Mouse (Mus musculus) gastrocnemius, postnatal 4 days (tissue): ENCODE measurements around the gene Ermard. TPM values are rescaled to one million over a fixed set of nuclear protein-coding genes. Genes with fewer than 3 reads are reported as not detected.

Source experiments
- DNase-seq, 2 experiments: peaks; one replicate each; pipeline ENCODE4 v3.0.0; 2021 to 2022; ENCODE audit warnings: low spot score in 2 of 2, mixed read lengths in 2 of 2
- total RNA-seq, 2 experiments: library from RNA; stranded (reverse); gene quantifications; 2 replicates each; pipeline ENCODE4 v1.2.3; 2021

The Ermard gene
- total RNA-seq, 2 experiments from 2014 or later = 35.0 to 41.9 TPM

DNA sequence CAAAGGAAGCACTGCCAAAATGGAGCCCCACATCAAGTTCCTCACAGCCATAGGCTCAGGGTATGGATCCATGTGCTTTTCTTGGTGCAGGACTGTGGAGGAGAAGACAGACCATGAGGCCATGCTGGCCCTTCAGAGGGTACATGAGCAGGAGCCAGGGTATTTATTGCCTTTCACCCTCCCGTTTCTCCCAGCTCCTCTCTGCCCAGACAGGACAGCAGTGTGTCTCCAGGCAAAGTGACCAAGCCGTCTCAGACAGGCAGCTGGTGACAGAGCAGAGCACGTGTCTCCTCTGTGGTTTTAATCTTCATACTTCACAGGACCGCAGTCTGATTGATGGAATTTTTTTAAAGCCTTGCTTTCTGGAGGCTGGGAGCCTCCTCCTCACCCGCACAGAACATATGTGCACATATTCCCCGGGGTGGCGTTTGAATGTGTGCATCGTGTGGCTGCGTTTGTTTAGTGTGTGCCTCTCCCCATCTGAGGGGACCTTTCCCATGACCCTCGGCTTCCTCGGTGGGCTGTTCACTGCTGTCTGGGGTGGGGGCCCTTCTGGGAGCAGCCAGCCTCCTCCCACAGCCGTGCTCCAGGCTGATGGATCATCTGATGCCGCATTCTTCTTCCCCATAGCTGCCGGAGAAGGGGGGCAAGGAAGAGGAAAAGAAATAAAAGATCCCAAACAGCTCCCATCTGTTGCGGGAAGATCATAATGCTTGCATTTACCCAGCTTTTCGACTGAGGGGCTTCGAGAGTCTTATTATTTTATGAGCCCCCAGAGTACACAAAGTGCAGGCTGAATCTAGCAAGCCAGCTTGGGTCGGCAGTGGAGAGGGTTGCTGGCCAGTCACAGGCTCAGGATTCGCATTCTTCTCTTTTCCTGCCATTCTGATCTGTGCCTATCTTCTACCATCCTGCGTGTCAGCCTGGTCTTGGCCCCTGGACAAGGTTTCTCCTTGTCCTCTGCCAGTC is 67.7 kb downstream of the Ermard start:
- DNase-seq = no peak

DNA sequence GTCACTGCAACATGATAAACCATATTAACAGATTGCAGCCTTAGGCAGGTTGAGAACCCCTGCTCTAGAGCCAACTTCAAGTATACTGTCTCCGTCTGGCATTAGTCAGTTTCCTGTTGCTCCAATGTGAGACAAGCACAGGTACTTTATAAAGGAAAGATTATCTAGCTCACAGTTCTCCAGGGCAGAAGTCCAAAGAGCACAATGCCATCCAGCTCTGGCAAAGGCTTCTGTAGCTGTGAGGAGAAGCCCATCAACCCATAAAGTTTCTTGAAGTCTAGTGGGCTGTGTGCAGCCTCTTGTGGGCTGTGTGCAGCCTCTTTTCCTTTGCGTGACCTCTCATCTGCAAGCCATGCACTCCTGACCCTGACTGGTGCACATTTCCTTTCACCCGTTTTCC is 74.5 kb downstream of the Ermard start:
- DNase-seq = no peak

DNA sequence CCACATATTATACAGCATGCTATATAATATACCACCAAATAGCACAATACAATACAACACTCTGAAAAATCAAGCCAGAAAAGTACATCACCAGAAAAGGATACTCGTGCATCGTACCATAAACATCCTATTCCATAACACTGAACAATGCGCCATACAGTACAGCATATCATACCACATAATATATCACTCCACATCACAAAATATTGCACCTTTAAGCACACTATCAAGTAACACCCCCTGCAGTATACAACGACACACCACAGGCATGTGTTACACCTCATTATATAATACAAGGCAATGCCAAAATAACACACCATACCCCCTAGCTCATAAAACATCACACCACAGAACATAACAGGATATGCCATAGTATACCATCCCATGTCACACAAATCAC is 79.1 kb downstream of the Ermard start:
- DNase-seq = no peak

DNA sequence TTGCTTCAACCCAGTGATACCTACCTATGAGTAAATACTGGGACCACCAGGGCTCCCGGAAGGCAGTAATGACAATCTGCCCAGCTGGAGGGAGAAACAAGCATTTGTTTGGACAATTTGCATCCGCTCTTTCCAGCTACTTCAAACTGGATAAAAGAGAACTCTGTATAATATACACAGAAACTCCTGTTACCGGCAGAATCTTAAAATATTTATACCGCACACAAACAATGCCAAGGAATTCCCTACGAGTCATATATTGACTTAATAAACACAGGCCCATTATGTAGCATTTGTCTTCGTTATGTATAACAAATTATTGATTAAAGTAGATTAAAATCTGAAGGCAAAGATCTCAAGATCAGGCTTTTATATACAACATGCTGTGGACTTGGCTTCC is 79.6 kb downstream of the Ermard start:
- DNase-seq = no peak

DNA sequence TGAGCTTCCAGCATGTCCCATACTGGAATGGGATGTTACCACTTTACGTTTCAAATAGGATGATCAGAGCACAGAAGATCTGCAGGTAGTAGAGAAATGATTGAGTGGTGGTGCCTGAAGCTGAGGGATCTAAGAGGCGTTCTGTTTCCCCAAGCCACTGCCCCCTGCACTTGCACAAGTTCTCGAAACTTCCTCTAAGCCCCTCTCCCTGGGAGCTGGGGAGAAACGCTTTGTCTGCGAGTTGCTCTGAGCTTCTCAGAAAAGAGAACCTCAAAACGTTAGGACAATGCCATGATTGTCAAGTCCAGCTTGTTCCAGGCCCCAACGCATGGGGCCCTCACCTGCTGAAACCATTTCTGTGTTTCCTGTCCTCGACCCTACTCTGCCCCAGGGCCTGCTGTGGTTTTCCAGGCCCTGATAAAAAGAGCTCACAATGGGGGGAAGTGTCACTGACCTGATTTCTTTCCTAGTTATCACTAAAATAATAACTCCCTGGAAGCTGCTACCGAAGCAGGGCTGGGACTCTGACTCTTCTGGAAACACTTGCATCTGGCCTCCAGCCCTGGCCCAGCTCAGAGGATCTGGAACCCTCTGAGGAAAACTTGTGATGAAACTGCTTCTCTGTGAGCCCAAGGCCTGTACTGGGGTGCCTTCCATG is 88.8 kb downstream of the Ermard start:
- peak in 1 of 2 experiments; percentile 20 for DNase-seq

DNA sequence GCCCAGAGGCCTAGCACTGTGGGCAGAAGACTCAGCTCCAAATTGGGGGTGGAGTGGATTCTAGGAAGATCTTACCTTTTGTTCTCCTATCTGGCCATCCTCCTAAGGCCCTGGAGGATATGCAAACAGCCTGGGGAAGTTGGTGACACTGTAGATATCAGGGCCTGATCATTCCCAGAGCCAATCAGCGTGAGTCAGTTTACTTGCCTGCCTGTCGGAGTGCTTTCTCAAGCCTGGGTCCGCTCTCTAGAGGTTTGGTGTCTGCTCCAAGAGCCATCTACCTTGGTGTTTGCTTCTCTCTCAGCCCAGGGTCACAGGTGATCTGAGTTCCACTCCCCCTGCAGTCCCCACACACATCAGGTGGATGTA is 89.3 kb downstream of the Ermard start:
- no peak for DNase-seq

DNA sequence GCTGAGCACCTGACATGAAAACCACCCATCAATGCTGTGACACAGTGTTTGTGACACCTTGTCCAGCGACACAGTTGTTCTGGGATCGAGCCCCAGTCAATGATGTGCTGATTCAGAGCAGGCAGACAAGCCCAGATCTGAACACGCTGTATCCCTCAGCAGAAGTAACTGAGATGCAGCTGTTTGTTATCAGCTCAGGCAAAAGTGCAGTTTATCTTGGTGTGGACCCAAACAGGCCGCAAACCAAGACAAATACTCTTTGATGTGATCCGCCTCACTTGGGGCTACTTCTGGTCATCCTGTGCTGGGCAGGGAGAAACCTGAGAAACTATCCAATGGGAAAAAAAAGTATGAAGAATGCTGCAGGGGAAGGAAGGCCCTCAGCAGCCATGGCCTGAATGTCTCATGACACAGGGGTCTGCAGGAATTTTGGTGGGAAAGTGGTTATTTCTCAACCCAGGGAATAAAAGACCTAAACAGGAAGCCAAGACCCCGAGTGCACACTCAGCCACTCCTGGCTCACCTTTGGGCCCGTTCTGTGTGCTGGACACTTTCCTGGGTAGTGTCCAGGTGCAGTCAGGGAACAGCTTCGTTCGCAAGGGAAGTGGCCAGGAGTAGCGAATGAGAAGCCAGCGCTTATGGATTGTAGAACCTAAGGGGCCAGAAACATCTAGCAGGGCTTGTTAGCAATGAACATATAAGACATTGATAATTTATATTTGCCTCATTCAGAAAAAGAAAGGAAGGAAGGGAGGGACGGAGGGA is 94.1 kb downstream of the Ermard start:
- DNase-seq = no peak

DNA sequence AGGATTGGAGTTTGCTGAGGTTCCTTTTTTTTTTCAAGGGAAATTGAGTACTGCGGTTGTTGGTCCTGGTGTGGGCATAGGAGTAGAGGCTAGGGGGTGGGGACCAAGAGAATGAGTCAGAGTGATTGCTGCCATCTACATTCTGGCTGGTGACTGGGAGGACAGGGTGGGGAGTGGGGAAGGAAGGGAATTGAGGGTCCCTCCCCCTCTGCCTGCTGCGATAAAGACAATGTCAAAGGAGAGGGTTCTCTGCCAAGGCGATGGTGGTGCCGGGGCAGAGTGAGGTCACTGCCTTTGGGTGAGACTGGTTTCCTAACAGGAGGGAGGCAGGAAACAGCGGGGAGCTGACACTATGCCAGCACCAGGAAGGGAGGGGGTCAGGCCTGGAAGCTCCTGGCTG is 96.4 kb downstream of the Ermard start:
- DNase-seq = no peak

Other genes with a start within 250 kb of the Ermard start
- gene Wdr27, start 98.0 kb upstream of the Ermard start, total RNA-seq = 1 to 10 TPM; 3.5 to 4.2 TPM
- gene 1600012H06Rik, start 98.0 kb upstream of the Ermard start, total RNA-seq = 10 to 100 TPM; 24.3 to 25.3 TPM
- 10 to 100 TPM; 75.3 to 81.4 TPM for gene Phf10, start 79.9 kb upstream of the Ermard start, total RNA-seq
- 1 to 10 TPM; 4.0 to 5.1 TPM for gene 9030025P20Rik, start 62.7 kb upstream of the Ermard start, total RNA-seq
- gene Gm3417, start 62.4 kb upstream of the Ermard start, total RNA-seq = under 1 TPM in 1 of 2 experiments, not detected in 1; 0.49 TPM
- 1 to 10 TPM; 3.4 to 4.8 TPM for gene Gm3435, start 31.0 kb upstream of the Ermard start, total RNA-seq
- 1 to 10 TPM in 1 of 2 experiments, under 1 TPM in 1; 0.73 to 2.1 TPM for gene Tcte3, start 280 bp downstream of the Ermard start, total RNA-seq
- 1 to 10 TPM; 2.8 to 3.7 TPM for gene Gm3448, start 329 bp downstream of the Ermard start, total RNA-seq